Mouse (Mus musculus) left cerebral cortex, adult 11 months (tissue): Measurements from ENCODE around the gene Vmn2r2.

Source experiments
- DNase-seq: peaks from one replicate; pipeline ENCODE4 v3.0.0; 2022; ENCODE audit warnings: low spot score

Vmn2r2 gene

DNA sequence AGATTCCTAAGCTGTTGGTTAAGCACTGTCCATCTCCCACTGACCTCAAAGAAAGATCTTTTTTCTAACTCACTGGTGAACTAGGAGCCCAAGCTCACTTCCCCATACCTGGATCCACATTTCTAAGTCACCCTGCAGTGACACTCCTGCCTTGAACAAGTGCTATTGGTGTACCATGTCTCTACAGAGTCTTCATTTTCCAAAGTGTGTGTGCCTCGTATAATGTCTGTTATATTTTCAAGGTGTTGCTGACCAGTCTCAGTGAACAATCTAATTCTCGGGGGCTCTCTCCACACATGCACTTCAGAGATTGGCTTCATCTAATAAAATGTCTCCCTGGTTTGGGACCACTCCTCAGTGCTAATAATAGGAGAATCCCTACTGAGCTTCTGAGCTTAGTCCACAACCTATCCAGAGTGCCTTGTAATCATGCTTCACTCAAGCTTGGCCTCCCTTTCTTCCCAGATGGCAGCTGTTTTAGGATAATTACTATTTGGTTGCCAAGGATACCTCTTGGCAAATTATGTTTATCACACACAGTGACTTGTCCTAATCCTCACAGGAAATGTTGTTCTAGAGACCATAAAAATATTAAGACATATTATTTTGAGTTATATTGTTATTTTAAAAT is at the start of gene Vmn2r2:
Gene Vmn2r2, minus strand, starts transcription at position 51 of the 631 bp plus-strand sequence.
- no peak for DNase-seq

GRCm38 (mm10) chr3:64113352-64114046 is 28.2 kb downstream of the Vmn2r2 start:
- DNase-seq = no peak

DNA sequence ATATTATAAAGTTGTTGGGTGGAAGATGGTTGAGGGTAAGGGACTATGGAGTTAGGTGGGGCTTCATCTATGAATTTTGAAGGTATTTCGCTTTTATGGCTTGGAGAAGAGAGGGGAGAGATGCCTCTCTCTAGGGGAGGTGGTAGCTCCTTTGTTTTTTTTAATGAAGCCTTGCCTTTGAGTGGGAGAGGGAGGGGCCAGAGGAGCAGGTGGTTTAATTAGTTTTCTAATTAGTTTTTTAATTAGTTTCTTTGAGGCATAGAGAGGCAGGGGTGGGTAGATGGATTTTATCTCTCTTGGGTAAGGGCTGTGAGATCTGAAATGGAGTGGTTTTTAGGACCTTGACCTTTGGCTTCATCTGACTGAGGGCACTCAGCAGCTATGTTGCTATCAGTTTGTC is 29.0 kb downstream of the Vmn2r2 start:
- DNase-seq = no peak

GRCm38 (mm10) chr3:64081247-64081646 is 60.5 kb downstream of the Vmn2r2 start, which contains the start of gene Vmn2r1:
Gene Vmn2r1 (plus strand): TSS chr3:64081547.
- no peak for DNase-seq
